Mouse (Mus musculus) frontal cortex, adult 2 months (tissue): ENCODE data around the gene Chmp5. TPM values are rescaled to one million over a fixed set of nuclear protein-coding genes. Genes with fewer than 3 reads are reported as not detected.

ENCODE experiments used
- DNase-seq, 2 experiments: peaks; one replicate each; pipeline ENCODE4 v3.0.0; 2022; ENCODE audit warnings: low spot score in 1 of 2; ENCODE audit errors: extremely low spot score in 1 of 2
- polyA plus RNA-seq: library from polyadenylated mRNA; depleted of rRNA; stranded (reverse); fragments of >200 nt; gene quantifications from 2 replicates; pipeline ENCODE4 v1.2.3, GENCODE M21; 2012; rRNA removed

The Chmp5 gene
- polyA plus RNA-seq, 1 experiment, result 116 TPM

DNA sequence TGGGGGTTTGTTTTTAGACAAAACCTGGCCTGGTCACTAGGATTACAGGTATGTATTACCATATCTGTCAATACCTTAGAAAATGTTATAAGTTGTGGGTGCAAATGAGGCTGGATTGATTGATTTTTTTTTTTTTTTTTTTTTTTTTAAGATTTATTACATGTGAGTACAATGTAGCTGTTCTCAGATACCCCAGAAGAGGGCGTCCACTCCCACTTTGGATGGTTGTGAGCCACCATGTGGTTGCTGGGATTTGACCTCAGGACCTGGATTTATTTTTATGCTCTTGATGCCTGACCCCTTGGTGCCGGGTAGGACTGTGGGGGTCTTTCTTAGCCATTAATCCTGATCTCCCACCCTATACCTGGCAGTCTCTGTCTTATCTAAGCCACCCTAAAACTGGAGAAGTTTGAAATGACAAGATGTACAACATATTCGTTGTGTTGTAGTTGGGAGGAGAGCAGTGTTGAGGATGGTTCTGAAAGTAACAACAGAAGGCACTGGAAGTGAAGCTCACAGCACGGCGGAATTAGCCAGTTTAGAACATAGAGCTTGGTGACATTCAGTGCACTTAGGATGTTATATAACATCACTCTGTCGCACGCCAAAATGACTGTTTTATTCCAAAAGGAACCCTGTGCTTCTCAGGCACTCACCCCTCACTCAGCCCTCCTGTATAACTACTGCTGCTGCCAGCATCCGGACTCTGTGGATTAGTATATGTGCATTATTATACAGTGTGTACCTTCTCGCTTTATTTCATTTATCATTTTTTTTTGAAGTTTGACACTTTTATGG is 52.8 kb downstream of the Chmp5 start:
- DNase-seq, result no peak

DNA sequence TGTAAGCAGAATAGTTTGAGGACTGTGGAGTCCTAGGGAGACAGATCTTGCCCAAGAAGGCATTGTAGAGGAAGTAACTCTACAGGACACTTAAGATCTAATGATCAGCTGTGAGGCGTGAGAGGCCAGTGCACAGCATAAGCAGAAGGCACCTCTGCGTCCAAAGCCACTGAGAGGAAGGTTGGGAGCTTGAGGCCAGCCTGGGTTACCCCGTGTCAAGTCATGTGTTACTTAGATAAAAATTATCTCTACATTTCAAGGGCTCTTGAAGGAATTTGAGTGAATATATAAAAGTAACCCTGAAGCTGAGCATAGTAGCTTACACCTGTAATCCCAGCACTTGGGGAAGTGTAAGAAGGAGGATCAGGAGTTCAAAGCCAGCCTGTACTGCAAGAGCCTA is 65.1 kb downstream of the Chmp5 start:
- no peak for DNase-seq

Other genes with a start within 250 kb of the Chmp5 start
- gene Aptx, start 245.2 kb upstream of the Chmp5 start, polyA plus RNA-seq, result 26.8 and 27.1 TPM in 2 replicates
- 116 and 127 TPM in 2 replicates for gene Dnaja1, start 226.3 kb upstream of the Chmp5 start, polyA plus RNA-seq
- 49.0 and 54.8 TPM in 2 replicates for gene Smu1, start 190.5 kb upstream of the Chmp5 start, polyA plus RNA-seq
- 4.7 and 5.2 TPM in 2 replicates for gene B4galt1, start 94.4 kb upstream of the Chmp5 start, polyA plus RNA-seq
- not detected in 2 replicates for gene Spink4, start 28.4 kb upstream of the Chmp5 start, polyA plus RNA-seq
- 165 and 177 TPM in 2 replicates for gene Bag1, start 113 bp upstream of the Chmp5 start, polyA plus RNA-seq
- 89.1 and 103 TPM in 2 replicates for gene Nfx1, start 22.5 kb downstream of the Chmp5 start, polyA plus RNA-seq
- 0.04 TPM in 1 of 2 replicates, not detected in the other for gene Aqp7, start 99.7 kb downstream of the Chmp5 start, polyA plus RNA-seq
- 0.26 and 1.1 TPM in 2 replicates for gene Aqp3, start 149.8 kb downstream of the Chmp5 start, polyA plus RNA-seq
- 64.1 and 67.0 TPM in 2 replicates for gene Nol6, start 176.0 kb downstream of the Chmp5 start, polyA plus RNA-seq
- 167 and 168 TPM in 2 replicates for gene Ube2r2, start 187.3 kb downstream of the Chmp5 start, polyA plus RNA-seq